ENCODE assay signal across 8 mouse cellular contexts in genomic region chr1:134195979-134196378, GRCm38 (mm10). TPM values are rescaled to one million over a fixed set of nuclear protein-coding genes. Genes with fewer than 3 reads are reported as not detected.
A peak's percentile ranks its signal among the peaks of the same experiment; 100 is the strongest.
DNase-seq lines count a peak whose midpoint lies in the region; ATAC-seq and TF ChIP-seq lines count a peak whose summit lies in the region.

No protein-coding gene starts in this region.

- H3K4me1 ChIP-seq in kidney, postnatal 0 days (replicated peaks; ENCODE audit: insufficient read depth, low read length), result peaks cover 10% of the 10 kb centered on the region; the same call in 1 of the 2 replicates
- H3K4me1 ChIP-seq in limb, embryonic 15.5 days, result peaks cover 40% of the 10 kb centered on the region
- no peaks in the 10 kb centered on the region for H3K4me1 ChIP-seq in hindbrain, embryonic 16.5 days (ENCODE audit: control insufficient read depth, insufficient read depth, low read depth, low read length)

- H3K9me3 ChIP-seq in kidney, postnatal 0 days (replicated peaks; ENCODE audit: low read length), result no peaks in the 10 kb centered on the region
- no peaks in the 10 kb centered on the region for H3K9me3 ChIP-seq in limb, embryonic 15.5 days
- no peaks in the 10 kb centered on the region for H3K9me3 ChIP-seq in hindbrain, embryonic 16.5 days (ENCODE audit: control insufficient read depth, low read length)

- H3K27ac ChIP-seq in kidney, postnatal 0 days, result peak overlapping the region; percentile 42; the same call in 1 of the 2 replicates
- H3K27ac ChIP-seq in limb, embryonic 15.5 days, result peak overlapping the region; percentile 72
- no peak overlapping the region for H3K27ac ChIP-seq in hindbrain, embryonic 16.5 days (ENCODE audit: low read depth, low read length)

- intact Hi-C loops in gastrocnemius, postnatal 14 days (cut with DNase I; ENCODE audit: low total_unique reads), result loop anchor here (5.0 kb wide), 1 partner anchor 44 kb away; no protein-coding TSS in a partner anchor

- H3K27me3 ChIP-seq in kidney, postnatal 0 days (ENCODE audit: insufficient read depth, low read length), result no peaks in the 10 kb centered on the region
- no peaks in the 10 kb centered on the region for H3K27me3 ChIP-seq in limb, embryonic 15.5 days
- H3K27me3 ChIP-seq in hindbrain, embryonic 16.5 days (replicated peaks; ENCODE audit: control insufficient read depth, insufficient read depth, low read length), result no peaks in the 10 kb centered on the region

- ATAC-seq in kidney, postnatal 0 days (replicated peaks; ENCODE audit: low FRiP score, low read depth), result 0 out of 2 replicates have a peak, but pooled peaks have one; percentile 31
- peak; percentile 64 for ATAC-seq in limb, embryonic 15.5 days (ENCODE audit: insufficient number of reproducible peaks, low FRiP score, low TSS enrichment, low read depth)
- no peak for ATAC-seq in hindbrain, embryonic 16.5 days

- no peak overlapping the region for H3K9ac ChIP-seq in kidney, postnatal 0 days (ENCODE audit: low read depth, low read length)
- no peak overlapping the region for H3K9ac ChIP-seq in limb, embryonic 15.5 days
- H3K9ac ChIP-seq in hindbrain, embryonic 16.5 days (ENCODE audit: low read depth, low read length), result no peak overlapping the region

- no peak overlapping the region for H3K4me2 ChIP-seq in kidney, postnatal 0 days (ENCODE audit: low read length)
- no peak overlapping the region for H3K4me2 ChIP-seq in limb, embryonic 15.5 days
- H3K4me2 ChIP-seq in hindbrain, embryonic 16.5 days (ENCODE audit: low read length), result no peak overlapping the region

- H3K4me3 ChIP-seq in kidney, postnatal 0 days (replicated peaks; ENCODE audit: low read depth, low read length), result no peak overlapping the region
- no peak overlapping the region for H3K4me3 ChIP-seq in limb, embryonic 15.5 days
- H3K4me3 ChIP-seq in hindbrain, embryonic 16.5 days (ENCODE audit: low read length), result no peak overlapping the region

- no peak for TF ChIP-seq CTCF in kidney, postnatal 0 days (IDR thresholded peaks at IDR 0.05; ENCODE audit: low read depth)

- H3K36me3 ChIP-seq in kidney, postnatal 0 days (ENCODE audit: insufficient read depth, low read length), result no peaks in the 10 kb centered on the region
- H3K36me3 ChIP-seq in limb, embryonic 15.5 days, result no peaks in the 10 kb centered on the region
- H3K36me3 ChIP-seq in hindbrain, embryonic 16.5 days (ENCODE audit: control insufficient read depth, insufficient read depth, low read length), result no peaks in the 10 kb centered on the region

- DNase-seq in kidney, postnatal 0 days (ENCODE audit: low spot score), result no peak
- no peak for DNase-seq in kidney, adult 8-10 months
- peak; percentile 77 to 78 for DNase-seq in cerebellum, adult 18-20 months
- peak; percentile 82 for DNase-seq in gastrocnemius, postnatal 14 days
- DNase-seq in embryo, embryonic 9.5 days (ENCODE audit: extremely low spot score), result no peak
- DNase-seq in c-Kit-positive CD71-positive TER-119-positive erythroid progenitor cells, embryonic 14.5 days (ENCODE audit: low spot score), result no peak

- 47% methylated on average over 4 of the region's 4 CpGs for WGBS in kidney, postnatal 0 days
- WGBS in limb, embryonic 15.5 days, result 29% methylated on average over 4 of the region's 4 CpGs
- WGBS in hindbrain, embryonic 16.5 days, result 31% methylated on average over 4 of the region's 4 CpGs

RNA-seq across cellular contexts. Expression of gene Mybph, which starts 2.7 kb away (rescaled TPM):
- polyA plus RNA-seq in kidney, postnatal 0 days (2015; fragmentation: Nextera tagmentation; extraction: Ambion mirVana), result 0.13 TPM in 1 of 2 replicates, not detected in the other
- 100 to 1,000 TPM; 716 to 830 TPM for total RNA-seq in gastrocnemius, postnatal 14 days (2021)
- polyA plus RNA-seq in limb, embryonic 15.5 days (2015; fragmentation: Nextera tagmentation; extraction: Ambion mirVana), result 55.8 and 102 TPM in 2 replicates
- polyA plus RNA-seq in hindbrain, embryonic 16.5 days (2015; fragmentation: Nextera tagmentation; extraction: Ambion mirVana), result 0.09 and 3.2 TPM in 2 replicates

RNA-seq across cellular contexts. Expression of gene Chil1, which starts 14.0 kb away (rescaled TPM):
- 2.1 and 2.4 TPM in 2 replicates for polyA plus RNA-seq in kidney, postnatal 0 days (2015; fragmentation: Nextera tagmentation; extraction: Ambion mirVana)
- total RNA-seq in gastrocnemius, postnatal 14 days (2021), result 1 to 10 TPM; 1.4 to 2.0 TPM
- polyA plus RNA-seq in limb, embryonic 15.5 days (2015; fragmentation: Nextera tagmentation; extraction: Ambion mirVana), result 9.8 and 13.6 TPM in 2 replicates
- polyA plus RNA-seq in hindbrain, embryonic 16.5 days (2015; fragmentation: Nextera tagmentation; extraction: Ambion mirVana), result 2.7 and 3.9 TPM in 2 replicates

RNA-seq across cellular contexts. Expression of gene Adora1, which starts 39.3 kb away (rescaled TPM):
- 11.7 and 13.7 TPM in 2 replicates for polyA plus RNA-seq in kidney, postnatal 0 days (2015; fragmentation: Nextera tagmentation; extraction: Ambion mirVana)
- total RNA-seq in gastrocnemius, postnatal 14 days (2021), result under 1 TPM; 0.58 to 0.78 TPM
- 1.8 and 2.0 TPM in 2 replicates for polyA plus RNA-seq in limb, embryonic 15.5 days (2015; fragmentation: Nextera tagmentation; extraction: Ambion mirVana)
- polyA plus RNA-seq in hindbrain, embryonic 16.5 days (2015; fragmentation: Nextera tagmentation; extraction: Ambion mirVana), result 29.8 and 35.9 TPM in 2 replicates

Comparison
In these comparisons a context has a peak if more than half of its experiments do, and no peak if none do; other contexts are left out.
1. DNase-seq: peak in cerebellum, adult 18-20 months (2 of 2) and gastrocnemius, postnatal 14 days (single experiment); none in kidney, postnatal 0 days (single experiment), kidney, adult 8-10 months (0 of 2), embryo, embryonic 9.5 days (single experiment) and c-Kit-positive CD71-positive TER-119-positive erythroid progenitor cells, embryonic 14.5 days (single experiment).
2. RNA of gene Mybph, which starts 2.7 kb away (polyA plus RNA-seq): 55.8 to 102 TPM in limb, embryonic 15.5 days; 0.13 TPM in kidney, postnatal 0 days and 0.09 to 3.2 TPM in hindbrain, embryonic 16.5 days; every median in the first group is over 10 times any median in the second.